Mouse (Mus musculus) thymus, adult 2 months (tissue): ENCODE data around the gene Nkain4.

Source experiments
- CTCF ChIP-seq: fragments of 200-500 bp; IDR thresholded peaks from 2 replicates; pipeline ENCODE4 v1.5.1; 2012; ENCODE audit warnings: mild to moderate bottlenecking, control low read depth, low read length, moderate library complexity, borderline replicate concordance; ENCODE audit not compliant: control insufficient read depth, poor library complexity, insufficient read depth; ENCODE audit errors: extremely low read depth
- POLR2A ChIP-seq: fragments of 200-500 bp; IDR thresholded peaks from 2 replicates; pipeline ENCODE4 v1.6.1; 2012; ENCODE audit warnings: mild to moderate bottlenecking, low read length, control low read depth, moderate library complexity; ENCODE audit not compliant: control insufficient read depth, poor library complexity, insufficient read depth; ENCODE audit errors: extremely low read depth

- no peak for TF ChIP-seq POLR2A
- no peak for TF ChIP-seq CTCF
Observed at GRCm38 (mm10) chr2:180932418-180932817, 22.1 kb downstream of the Nkain4 start.
